Mouse (Mus musculus) midbrain, embryonic 16.5 days (tissue): ENCODE measurements around the gene Olfr62. TPM values are rescaled to one million over a fixed set of nuclear protein-coding genes. Genes with fewer than 3 reads are reported as not detected.

Experiments
- ATAC-seq: fragments of 200-750 bp; cut with Nextera tagmentation; 2 replicates; pipeline ENCODE4 v1.8.0; 2017; ENCODE audit warnings: moderate TSS enrichment
- H3K27ac ChIP-seq: fragments of 300-500 bp; sonication (generic); 2 replicates; pipeline ENCODE4 v1.5.1; 2014; ENCODE audit warnings: mild to moderate bottlenecking, low read length, mixed read lengths
- H3K27me3 ChIP-seq: fragments of 300-500 bp; sonication (generic); 2 replicates; pipeline ENCODE4 v1.6.1; 2014; ENCODE audit warnings: low read depth, low read length, mixed read lengths; ENCODE audit not compliant: control insufficient read depth, insufficient read depth
- H3K36me3 ChIP-seq: fragments of 300-500 bp; sonication (generic); 2 replicates; pipeline ENCODE4 v1.6.1; 2014; ENCODE audit warnings: mild to moderate bottlenecking, low read length, moderate library complexity, mixed read lengths; ENCODE audit not compliant: control insufficient read depth, insufficient read depth
- H3K4me1 ChIP-seq: fragments of 300-500 bp; sonication (generic); 2 replicates; pipeline ENCODE4 v1.6.1; 2014; ENCODE audit warnings: mild to moderate bottlenecking, low read length, mixed read lengths; ENCODE audit not compliant: control insufficient read depth, insufficient read depth
- H3K4me2 ChIP-seq: fragments of 300-500 bp; sonication (generic); 2 replicates; pipeline ENCODE4 v1.6.1; 2014; ENCODE audit warnings: mild to moderate bottlenecking, low read length, mixed read lengths
- H3K4me3 ChIP-seq: fragments of 300-500 bp; sonication (generic); 2 replicates; pipeline ENCODE4 v1.5.1; 2014; ENCODE audit warnings: low read depth, mild to moderate bottlenecking, low read length, moderate library complexity, mixed read lengths
- H3K9ac ChIP-seq: fragments of 300-500 bp; sonication (generic); 2 replicates; pipeline ENCODE4 v1.6.1; 2014; ENCODE audit warnings: low read depth, low read length, mixed read lengths
- H3K9me3 ChIP-seq: fragments of 300-500 bp; sonication (generic); replicated peaks from 2 replicates; pipeline ENCODE4 v1.6.1; 2014; ENCODE audit warnings: mild to moderate bottlenecking, low read length, mixed read lengths; ENCODE audit not compliant: control insufficient read depth, poor library complexity, severe bottlenecking
- WGBS: fragments of 180-500 bp; shearing (Covaris S2); extraction: QIAGEN DNeasy Blood & Tissue Kit; methylation state at CpG from one replicate; pipeline ENCODE4 v1.1.7; 2014; 5-methylcytosine and 5-hydroxymethylcytosine counted together
- polyA plus RNA-seq: library from polyadenylated mRNA; unstranded; fragments of >200 nt; fragmentation: Nextera tagmentation; extraction: Ambion mirVana; gene quantifications from 2 replicates; pipeline ENCODE4 v1.2.1, GENCODE M21; 2015

Gene Olfr62
- polyA plus RNA-seq, result not detected in 2 replicates

GRCm38 (mm10) chr4:118658652-118659051 lies at the start of gene Olfr62:
Gene Olfr62 (plus strand): TSS chr4:118658952.
- Histone ChIP-seq H3K4me3 (no peak within 1 kb of the TSS), H3K27ac (no peak within 1 kb of the TSS), H3K27me3 (no peaks in the 10 kb centered on the region), H3K9me3 (no peaks in the 10 kb centered on the region), H3K9ac (no peak within 1 kb of the TSS), H3K4me1 (no peaks in the 10 kb centered on the region), H3K36me3 (no peaks in the 10 kb centered on the region), H3K4me2 (no peak within 1 kb of the TSS)
- no peak for ATAC-seq

GRCm38 (mm10) chr4:118609836-118610235 lies 48.9 kb upstream of the Olfr62 start:
- H3K36me3 ChIP-seq, result no peaks in the 10 kb centered on the region
- no peak for ATAC-seq
- 75% methylated on average over 3 of the region's 3 CpGs for WGBS

GRCm38 (mm10) chr4:118612619-118613018 lies 46.1 kb upstream of the Olfr62 start:
- Histone ChIP-seq H3K4me2 (no peak overlapping the region), H3K9me3 (no peaks in the 10 kb centered on the region; the same call in 1 of the 2 replicates), H3K27me3 (no peaks in the 10 kb centered on the region), H3K4me3 (no peak overlapping the region), H3K36me3 (no peaks in the 10 kb centered on the region), H3K9ac (no peak overlapping the region), H3K27ac (no peak overlapping the region), H3K4me1 (no peaks in the 10 kb centered on the region)
- WGBS, result 24% methylated on average over 11 of the region's 11 CpGs
- ATAC-seq, result no peak

More at GRCm38 (mm10) chr4:118609836-118610235, 48.9 kb upstream of the Olfr62 start:
- Histone ChIP-seq H3K27ac (no peak overlapping the region), H3K9me3 (no peaks in the 10 kb centered on the region), H3K9ac (no peak overlapping the region), H3K4me1 (no peaks in the 10 kb centered on the region), H3K27me3 (no peaks in the 10 kb centered on the region), H3K4me2 (no peak overlapping the region), H3K4me3 (no peak overlapping the region)

GRCm38 (mm10) chr4:118615412-118615811 lies 43.3 kb upstream of the Olfr62 start:
- H3K27me3 ChIP-seq, result no peaks in the 10 kb centered on the region
- no peak overlapping the region for H3K9ac ChIP-seq
- H3K4me3 ChIP-seq, result no peak overlapping the region
- WGBS, result 80% methylated on average over 11 of the region's 11 CpGs
- ATAC-seq, result no peak
- H3K9me3 ChIP-seq, result no peaks in the 10 kb centered on the region; the same call in 1 of the 2 replicates
- no peaks in the 10 kb centered on the region for H3K4me1 ChIP-seq
- H3K36me3 ChIP-seq, result no peaks in the 10 kb centered on the region
- H3K4me2 ChIP-seq, result no peak overlapping the region
- H3K27ac ChIP-seq, result no peak overlapping the region

- peaks cover 10% of the 10 kb centered on the region for H3K4me1 ChIP-seq
- peak within 1 kb of the TSS; percentile 68 for H3K27ac ChIP-seq
- peak; percentile 96 for ATAC-seq
- peak within 1 kb of the TSS; percentile 86 for H3K4me3 ChIP-seq
- H3K4me2 ChIP-seq, result peak within 1 kb of the TSS; percentile 97
- no peaks in the 10 kb centered on the region for H3K27me3 ChIP-seq
- under 1% methylated on average over 32 of the region's 41 CpGs for WGBS
- H3K9ac ChIP-seq, result peak within 1 kb of the TSS; percentile 72
- peaks cover 10% of the 10 kb centered on the region for H3K36me3 ChIP-seq
- no peaks in the 10 kb centered on the region; the same call in 1 of the 2 replicates for H3K9me3 ChIP-seq
Measured at GRCm38 (mm10) chr4:118620279-118620966, 38.3 kb upstream of the Olfr62 start, which contains the start of the genes Cfap57 and Ebna1bp2. Gene Cfap57 (minus strand): TSS chr4:118620777. Gene Ebna1bp2 (plus strand): TSS chr4:118620799.

GRCm38 (mm10) chr4:118620967-118621320 lies 37.8 kb upstream of the Olfr62 start:
- Histone ChIP-seq H3K9ac (peak overlapping the region; percentile 72), H3K27ac (peak overlapping the region; percentile 68), H3K9me3 (no peaks in the 10 kb centered on the region; the same call in 1 of the 2 replicates), H3K4me3 (peak overlapping the region; percentile 86), H3K36me3 (peaks cover 11% of the 10 kb centered on the region), H3K4me1 (peaks cover 10% of the 10 kb centered on the region), H3K4me2 (peak overlapping the region; percentile 97), H3K27me3 (no peaks in the 10 kb centered on the region)
- ATAC-seq, result peak; percentile 71
- WGBS, result under 1% methylated on average over 23 of the region's 23 CpGs

GRCm38 (mm10) chr4:118621781-118622180 lies 37.0 kb upstream of the Olfr62 start:
- no peaks in the 10 kb centered on the region for H3K27me3 ChIP-seq
- WGBS, result 91% methylated on average over 9 of the region's 9 CpGs
- H3K27ac ChIP-seq, result no peak overlapping the region
- no peaks in the 10 kb centered on the region; the same call in 1 of the 2 replicates for H3K9me3 ChIP-seq
- H3K9ac ChIP-seq, result no peak overlapping the region
- peak overlapping the region; percentile 86 for H3K4me3 ChIP-seq
- H3K4me1 ChIP-seq, result peaks cover 10% of the 10 kb centered on the region
- peaks cover 11% of the 10 kb centered on the region for H3K36me3 ChIP-seq
- H3K4me2 ChIP-seq, result peak overlapping the region; percentile 97
- ATAC-seq, result no peak

- Histone ChIP-seq H3K4me1 (no peaks in the 10 kb centered on the region), H3K4me2 (no peak overlapping the region), H3K9me3 (no peaks in the 10 kb centered on the region), H3K27ac (no peak overlapping the region), H3K27me3 (no peaks in the 10 kb centered on the region), H3K9ac (no peak overlapping the region), H3K36me3 (peaks cover 32% of the 10 kb centered on the region), H3K4me3 (no peak overlapping the region)
- no peak for ATAC-seq
- WGBS, result 80% methylated on average over 5 of the region's 5 CpGs
Measured at GRCm38 (mm10) chr4:118630261-118630660, 28.5 kb upstream of the Olfr62 start.
